ENCODE assay signal across 25 mouse cellular contexts in genomic region chrX:86043899-86044298, GRCm38 (mm10). TPM values are rescaled to one million over a fixed set of nuclear protein-coding genes. Genes with fewer than 3 reads are reported as not detected.
"Had no signal": no experiment of that assay in that cellular context is flagged by ENCODE, and none has a peak within 500 bp of the region (broad histone marks: within the 10 kb centered on the region; RNA-seq: fewer than 3 reads in every experiment).

Gene Samt3 (plus strand): TSS chrX:86044199.

- H3K4me3 ChIP-seq: neural tube, embryonic 12.5 days; neural tube, embryonic 13.5 days; neural tube, embryonic 15.5 days; stomach, embryonic 15.5 days had no signal

- H3K4me1 ChIP-seq: neural tube, embryonic 12.5 days; neural tube, embryonic 13.5 days; neural tube, embryonic 15.5 days; stomach, embryonic 15.5 days had no signal

- H3K36me3 ChIP-seq: neural tube, embryonic 12.5 days; neural tube, embryonic 13.5 days; neural tube, embryonic 15.5 days; stomach, embryonic 15.5 days had no signal

- H3K27me3 ChIP-seq: neural tube, embryonic 12.5 days; neural tube, embryonic 13.5 days; neural tube, embryonic 15.5 days; stomach, embryonic 15.5 days had no signal

- DNase-seq: retina, postnatal 1 day; right cerebral cortex, adult 18-20 months; right cerebral cortex, postnatal 14 days; right cerebral cortex, postnatal 25 days; right cerebral cortex, postnatal 4 days; spleen, adult 18-20 months; thymus, adult 18-20 months; thymus, adult 2 months; thymus, postnatal 14 days; thymus, postnatal 25 days; thymus, postnatal 36 days; thymus, postnatal 4 days had no signal

- H3K27ac ChIP-seq: neural tube, embryonic 12.5 days; neural tube, embryonic 13.5 days; neural tube, embryonic 15.5 days; stomach, embryonic 15.5 days; stomach, postnatal 0 days had no signal

RNA-seq across cellular contexts. Expression of gene Samt3, which starts in this region (rescaled TPM):
- polyA plus RNA-seq: neural tube, embryonic 11.5 days; neural tube, embryonic 12.5 days; neural tube, embryonic 13.5 days; neural tube, embryonic 14.5 days; neural tube, embryonic 15.5 days; small intestine, adult 2 months; spleen, adult 2 months; stomach, embryonic 14.5 days; stomach, embryonic 15.5 days; stomach, embryonic 16.5 days; stomach, postnatal 0 days; thymus, adult 2 months; thymus, postnatal 0 days; urinary bladder, adult 2 months had no signal
